Mouse (Mus musculus) CH12.LX (cell line): ENCODE data around the gene Prkx. TPM values are rescaled to one million over a fixed set of nuclear protein-coding genes. Genes with fewer than 3 reads are reported as not detected.
A peak's percentile ranks its signal among the peaks of the same experiment; 100 is the strongest.

Experiments
- DNase-seq: peaks from one replicate; pipeline ENCODE4 v3.0.0-alpha.2; 2013; ENCODE audit errors: extremely low read depth
- H3K27ac ChIP-seq: 2 replicates; pipeline ENCODE4 v1.5.1; 2012; ENCODE audit warnings: low read depth, mild to moderate bottlenecking, control low read depth, moderate library complexity; ENCODE audit not compliant: insufficient read depth
- H3K27me3 ChIP-seq: replicated peaks from 2 replicates; pipeline ENCODE3; 2012; ENCODE audit warnings: inconsistent platforms
- H3K36me3 ChIP-seq, 2 experiments: replicated peaks in 1 of 2; 2 replicates each; pipeline versions ENCODE3 to v1.6.1; 2012; ENCODE audit warnings: inconsistent platforms in 1 of 2, low read length in 1 of 2, mild to moderate bottlenecking in 1 of 2, mixed read lengths in 1 of 2, moderate library complexity in 1 of 2; ENCODE audit not compliant: control insufficient read depth in 1 of 2, insufficient read depth in 1 of 2
- H3K4me1 ChIP-seq, 2 experiments: 2 replicates each; pipeline ENCODE4 v1.6.1; 2012; ENCODE audit warnings: inconsistent platforms in 1 of 2, moderate library complexity in 1 of 2; ENCODE audit not compliant: insufficient read depth in 2 of 2, control insufficient read depth in 1 of 2
- H3K4me2 ChIP-seq: 2 replicates; pipeline ENCODE4 v1.6.1; 2012; ENCODE audit warnings: low read depth, mild to moderate bottlenecking, control low read depth; ENCODE audit not compliant: poor library complexity, insufficient read depth, severe bottlenecking
- H3K4me3 ChIP-seq, 3 experiments: fragments of 150-350 bp in 1 of 3; sonication (generic) in 1 of 3; replicated peaks in 1 of 3; 2 replicates each; pipeline versions ENCODE3 to v1.5.1; 2011 to 2012; ENCODE audit warnings: low read depth in 2 of 3, low read length in 2 of 3, mild to moderate bottlenecking in 2 of 3, moderate library complexity in 2 of 3, control low read depth in 1 of 3, improper control_type of control experiment in 1 of 3, inconsistent platforms in 1 of 3, mixed read lengths in 1 of 3; ENCODE audit not compliant: poor library complexity in 1 of 3
- H3K79me2 ChIP-seq: replicated peaks from 2 replicates; pipeline ENCODE4 v1.6.1; 2012; ENCODE audit warnings: mild to moderate bottlenecking, moderate library complexity; ENCODE audit not compliant: control insufficient read depth, poor library complexity, insufficient read depth, severe bottlenecking; ENCODE audit errors: extremely low read depth
- H3K9ac ChIP-seq: 2 replicates; pipeline ENCODE4 v1.6.1; 2012; ENCODE audit warnings: low read depth, mild to moderate bottlenecking, control low read depth, moderate library complexity; ENCODE audit not compliant: insufficient read depth
- H3K9me3 ChIP-seq: replicated peaks from 2 replicates; pipeline ENCODE3; 2012; ENCODE audit warnings: low read length, inconsistent platforms, mixed read lengths
- CHD2 ChIP-seq: IDR thresholded peaks from 2 replicates; pipeline ENCODE4 v1.6.1; 2011; ENCODE audit warnings: low read length, improper control_type of control experiment
- CTCF ChIP-seq, 2 experiments: IDR thresholded peaks in 1 of 2; conservative IDR thresholded peaks in 1 of 2; 2 replicates each; pipeline ENCODE4 v1.5.1; 2011 to 2012; ENCODE audit warnings: low read depth in 2 of 2, low read length in 2 of 2, improper control_type of control experiment in 1 of 2, inconsistent platforms in 1 of 2, mild to moderate bottlenecking in 1 of 2, moderate library complexity in 1 of 2
- E2F4 ChIP-seq: IDR thresholded peaks from 2 replicates; pipeline ENCODE4 v1.6.1; 2011; ENCODE audit warnings: low read depth, low read length, improper control_type of control experiment; ENCODE audit not compliant: insufficient replicate concordance
- ELF1 ChIP-seq: IDR thresholded peaks from 2 replicates; pipeline ENCODE4 v1.6.1; 2014; ENCODE audit warnings: low read depth, mild to moderate bottlenecking, inconsistent platforms, low read length, improper control_type of control experiment
- EP300 ChIP-seq: IDR thresholded peaks from 2 replicates; pipeline ENCODE4 v1.6.1; 2011; ENCODE audit warnings: low read length, improper control_type of control experiment
- ETS1 ChIP-seq: conservative IDR thresholded peaks from 2 replicates; pipeline ENCODE4 v1.6.1; 2012; ENCODE audit warnings: low read depth, mild to moderate bottlenecking, inconsistent platforms, low read length, improper control_type of control experiment, moderate library complexity
- HCFC1 ChIP-seq: IDR thresholded peaks from 2 replicates; pipeline ENCODE4 v1.6.1; 2012; ENCODE audit warnings: low read depth, mild to moderate bottlenecking, inconsistent platforms, low read length, improper control_type of control experiment
- IRF4 ChIP-seq: IDR thresholded peaks from 2 replicates; pipeline ENCODE4 v1.6.1; 2014; ENCODE audit warnings: low read depth, mild to moderate bottlenecking, inconsistent platforms, low read length, improper control_type of control experiment
- JUN ChIP-seq: IDR thresholded peaks from 2 replicates; pipeline ENCODE4 v1.6.1; 2011; ENCODE audit warnings: low read depth, mild to moderate bottlenecking, low read length, improper control_type of control experiment, moderate library complexity; ENCODE audit not compliant: insufficient read depth
- KAT2A ChIP-seq: IDR thresholded peaks from 2 replicates; pipeline ENCODE4 v1.6.1; 2012; ENCODE audit warnings: low read length, improper control_type of control experiment, inconsistent platforms; ENCODE audit not compliant: insufficient replicate concordance
- MAFK ChIP-seq: IDR thresholded peaks from 2 replicates; pipeline ENCODE4 v1.6.1; 2011; ENCODE audit warnings: low read length, improper control_type of control experiment; ENCODE audit not compliant: insufficient replicate concordance
- MAX ChIP-seq: IDR thresholded peaks from 2 replicates; pipeline ENCODE4 v1.6.1; 2011; ENCODE audit warnings: low read length, improper control_type of control experiment
- MAZ ChIP-seq: IDR thresholded peaks from 2 replicates; pipeline ENCODE4 v1.6.1; 2012; ENCODE audit warnings: low read depth, mild to moderate bottlenecking, inconsistent platforms, low read length, improper control_type of control experiment, moderate library complexity
- MYC ChIP-seq: IDR thresholded peaks from 2 replicates; pipeline ENCODE4 v1.6.1; 2011; ENCODE audit warnings: low read depth, mild to moderate bottlenecking, improper control_type of control experiment, low read length
- NELFE ChIP-seq: IDR thresholded peaks from 2 replicates; pipeline ENCODE4 v1.6.1; 2011; ENCODE audit warnings: low read depth, low read length, improper control_type of control experiment
- PAX5 ChIP-seq: IDR thresholded peaks from 2 replicates; pipeline ENCODE4 v1.6.1; 2012; ENCODE audit warnings: low read length, inconsistent platforms, mixed read lengths
- POLR2AphosphoS2 ChIP-seq: IDR thresholded peaks from 2 replicates; pipeline ENCODE4 v1.6.1; 2011; ENCODE audit warnings: low read depth, low read length, improper control_type of control experiment
- RAD21 ChIP-seq: IDR thresholded peaks from 2 replicates; pipeline ENCODE4 v1.6.1; 2011; ENCODE audit warnings: low read depth, mild to moderate bottlenecking, low read length, improper control_type of control experiment, moderate library complexity
- RCOR1 ChIP-seq: conservative IDR thresholded peaks from 2 replicates; pipeline ENCODE4 v1.6.1; 2012; ENCODE audit warnings: low read depth, mild to moderate bottlenecking, inconsistent platforms, low read length, improper control_type of control experiment
- SIN3A ChIP-seq: IDR thresholded peaks from 2 replicates; pipeline ENCODE4 v1.6.1; 2012; ENCODE audit warnings: low read length, improper control_type of control experiment, inconsistent platforms
- SMC3 ChIP-seq: IDR thresholded peaks from 2 replicates; pipeline ENCODE4 v1.6.1; 2011; ENCODE audit warnings: low read depth, low read length, improper control_type of control experiment
- TCF12 ChIP-seq: IDR thresholded peaks from 2 replicates; pipeline ENCODE4 v1.6.1; 2014; ENCODE audit warnings: low read depth, mild to moderate bottlenecking, inconsistent platforms, low read length, improper control_type of control experiment
- USF1 ChIP-seq: IDR thresholded peaks from 2 replicates; pipeline ENCODE4 v1.6.1; 2014; ENCODE audit warnings: low read depth, mild to moderate bottlenecking, inconsistent platforms, low read length, improper control_type of control experiment
- USF2 ChIP-seq: conservative IDR thresholded peaks from 2 replicates; pipeline ENCODE4 v1.6.1; 2011; ENCODE audit warnings: low read depth, low read length, improper control_type of control experiment
- ZC3H11A ChIP-seq: IDR thresholded peaks from 2 replicates; pipeline ENCODE4 v1.6.1; 2012; ENCODE audit warnings: low read depth, mild to moderate bottlenecking, inconsistent platforms, low read length, improper control_type of control experiment
- ZKSCAN1 ChIP-seq: IDR thresholded peaks from 2 replicates; pipeline ENCODE4 v1.6.1; 2012; ENCODE audit warnings: low read depth, inconsistent platforms, low read length, improper control_type of control experiment, borderline replicate concordance
- ZMIZ1 ChIP-seq: IDR thresholded peaks from 2 replicates; pipeline ENCODE4 v1.6.1; 2012; ENCODE audit warnings: low read depth, mild to moderate bottlenecking, inconsistent platforms, low read length, improper control_type of control experiment
- dilution Hi-C: fragments of 300-500 bp; cut with MboI; formaldehyde crosslinking; loops from 2 replicates; pipeline ENCODE4 v1.14.3; 2020; ENCODE audit warnings: low sequenced_read_pairs; ENCODE audit not compliant: extremely low pct_unique_long_range_greater_than_20kb, extremely low pct_ligation_motif_present
- in situ Hi-C: fragments of 300-500 bp; cut with MboI; formaldehyde crosslinking; loops from 3 replicates; pipeline ENCODE4 v1.14.3; 2019; ENCODE audit warnings: low sequenced_read_pairs, low pct_ligation_motif_present, low pct_unique_long_range_greater_than_20kb, mixed read lengths
- polyA plus RNA-seq: library from polyadenylated mRNA; unstranded; fragments of >175 nt; gene quantifications from 2 replicates; pipeline ENCODE4 v1.2.1, GENCODE M21; 2012; ENCODE audit warnings: low read depth; ENCODE audit not compliant: insufficient read length
- total RNA-seq, 2 experiments: library from RNA; depleted of rRNA; stranded (reverse); fragments of 300-350 nt in 1 of 2; fragments of >200 nt in 1 of 2; gene quantifications; 2 replicates each; pipeline ENCODE4 v1.2.3; 2012 to 2014

The Prkx gene
- total and polyA plus RNA-seq, 3 experiments: 10.4 to 15.2 (median 11.5) TPM

DNA sequence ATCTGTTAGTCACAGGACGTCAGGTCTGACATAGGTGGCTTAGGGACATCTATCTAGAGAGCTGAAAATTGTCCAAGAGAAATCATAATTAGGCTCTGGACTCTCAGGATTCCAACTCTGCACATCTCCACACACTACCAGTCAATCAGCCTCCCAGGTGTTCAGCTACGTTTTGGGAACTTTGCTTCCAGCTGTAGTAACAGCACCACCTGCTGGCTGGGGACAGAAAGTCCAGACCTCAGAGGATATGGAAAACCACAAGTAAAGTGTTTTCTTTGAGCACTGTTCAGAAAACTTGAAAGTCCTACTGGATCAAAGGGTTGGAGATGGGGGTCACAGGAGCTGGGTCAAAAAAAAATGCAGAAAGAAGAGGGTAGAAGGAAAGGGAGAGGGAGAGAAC, 12.5 kb upstream of the Prkx start (continued):
- TF ChIP-seq E2F4: no peak
- 0 out of 2 replicates have a peak, but pooled peaks have one; percentile 20 for TF ChIP-seq IRF4
- TF ChIP-seq POLR2AphosphoS2: no peak
- TF ChIP-seq MAZ: no peak
- no peak for TF ChIP-seq ZMIZ1
- TF ChIP-seq ETS1: no peak
- no peak for TF ChIP-seq EP300
- 0 out of 2 replicates have a peak, but pooled peaks have one; percentile 31 for TF ChIP-seq TCF12
- peak; percentile 86 for TF ChIP-seq SMC3
- no peak for TF ChIP-seq KAT2A
- TF ChIP-seq CHD2: no peak
- TF ChIP-seq RCOR1: no peak
- no peak for TF ChIP-seq JUN
- TF ChIP-seq USF2: no peak
- TF ChIP-seq RAD21: peak; percentile 84
- no peak for TF ChIP-seq ELF1
- TF ChIP-seq MYC: no peak
- no peak for TF ChIP-seq MAX
- TF ChIP-seq NELFE: no peak

GRCm38 (mm10) chrX:77802293-77802692, 6.2 kb upstream of the Prkx start:
- DNase-seq: no peak
- Histone ChIP-seq H3K9ac (no peak overlapping the region), H3K4me3 (no peak overlapping the region), H3K27ac (no peak overlapping the region), H3K79me2 (no peaks in the 10 kb centered on the region), H3K4me2 (no peak overlapping the region), H3K27me3 (no peaks in the 10 kb centered on the region), H3K4me1 (peaks cover 20 to 44% of the 10 kb centered on the region in 2 experiments), H3K36me3 (no peaks in the 10 kb centered on the region), H3K9me3 (no peaks in the 10 kb centered on the region)
- dilution Hi-C loops (no loop called here), in situ Hi-C loops (no loop called here)
- TF ChIP-seq SIN3A (no peak), HCFC1 (no peak), CTCF (conservative IDR thresholded peaks at IDR 0.05 in 1 of 2, IDR thresholded peaks at IDR 0.05 in 1 of 2; ENCODE audit: low read depth in 2 of 2, low read length in 2 of 2) (no peak), ZKSCAN1 (no peak), MAFK (no peak), ZMIZ1 (no peak), MAX (no peak), PAX5 (no peak), NELFE (no peak), SMC3 (no peak), USF1 (no peak), CHD2 (no peak), ZC3H11A (no peak), E2F4 (no peak), USF2 (no peak)
